ENCODE assay signal across 10 mouse cellular contexts in genomic region chr4:155130616-155131015, GRCm38 (mm10). TPM values are rescaled to one million over a fixed set of nuclear protein-coding genes. Genes with fewer than 3 reads are reported as not detected.
DNase-seq lines count a peak whose midpoint lies in the region; ATAC-seq and TF ChIP-seq lines count a peak whose summit lies in the region.
"Had no signal": no experiment of that assay in that cellular context is flagged by ENCODE, and none has a peak within 500 bp of the region (broad histone marks: within the 10 kb centered on the region; RNA-seq: fewer than 3 reads in every experiment).

No protein-coding gene starts in this region.

- H3K9me3 ChIP-seq in heart, embryonic 13.5 days, result no peaks in the 10 kb centered on the region
- H3K9me3 ChIP-seq in intestine, embryonic 16.5 days (ENCODE audit: control insufficient read depth, low read length), result no peaks in the 10 kb centered on the region
- H3K9me3 ChIP-seq: G1E had no signal

- peaks cover 92% of the 10 kb centered on the region for H3K4me1 ChIP-seq in heart, embryonic 13.5 days
- no peaks in the 10 kb centered on the region; the same call in 1 of the 2 replicates for H3K4me1 ChIP-seq in testis, adult 2 months (ENCODE audit: control insufficient read depth, insufficient read depth, low read length)
- H3K4me1 ChIP-seq in intestine, embryonic 16.5 days (ENCODE audit: control insufficient read depth, insufficient read depth, low read length), result peaks cover 25% of the 10 kb centered on the region

- peak overlapping the region; percentile 63 for H3K9ac ChIP-seq in heart, embryonic 13.5 days
- peak overlapping the region; percentile 40; the same call in 1 of the 2 replicates for H3K9ac ChIP-seq in intestine, embryonic 16.5 days (ENCODE audit: low read depth, low read length)

- no peaks in the 10 kb centered on the region for H3K27me3 ChIP-seq in heart, embryonic 13.5 days (replicated peaks)
- no peaks in the 10 kb centered on the region for H3K27me3 ChIP-seq in testis, adult 2 months (ENCODE audit: control insufficient read depth, insufficient read depth, low read length)
- no peaks in the 10 kb centered on the region for H3K27me3 ChIP-seq in intestine, embryonic 16.5 days (replicated peaks; ENCODE audit: control insufficient read depth, insufficient read depth, low read length)

- TF ChIP-seq CTCF in testis, adult 2 months (IDR thresholded peaks at IDR 0.05; ENCODE audit: control insufficient read depth, insufficient read depth, insufficient replicate concordance, low read depth, low read length), result no peak

- no peak overlapping the region for H3K4me2 ChIP-seq in heart, embryonic 13.5 days
- H3K4me2 ChIP-seq in intestine, embryonic 16.5 days (ENCODE audit: low read depth, low read length), result no peak overlapping the region

- H3K27ac ChIP-seq in heart, embryonic 13.5 days (replicated peaks), result peak overlapping the region; percentile 97
- peak overlapping the region; percentile 32 for H3K27ac ChIP-seq in testis, adult 2 months (ENCODE audit: control insufficient read depth, insufficient read depth, low read depth, low read length)
- peak overlapping the region; percentile 61 for H3K27ac ChIP-seq in intestine, embryonic 16.5 days (ENCODE audit: low read length)

- 46% methylated on average over 7 of the region's 7 CpGs for WGBS in heart, embryonic 13.5 days
- whole genome bisulfite sequencing in intestine, embryonic 16.5 days, result 57% methylated on average over 7 of the region's 7 CpGs

- H3K4me3 ChIP-seq in heart, embryonic 13.5 days, result no peak overlapping the region
- H3K4me3 ChIP-seq in testis, adult 2 months (ENCODE audit: control insufficient read depth, low read depth, low read length), result no peak overlapping the region
- no peak overlapping the region for H3K4me3 ChIP-seq in intestine, embryonic 16.5 days (ENCODE audit: low read length)

- no peak for ATAC-seq in heart, embryonic 13.5 days (ENCODE audit: extremely low read depth, insufficient number of reproducible peaks, low FRiP score, low TSS enrichment)
- ATAC-seq in intestine, embryonic 16.5 days, result no peak

- no peak for DNase-seq in heart, adult 11 months
- no peak for DNase-seq in testis, postnatal 10 days (ENCODE audit: low spot score)
- DNase-seq in spleen, postnatal 36 days (ENCODE audit: low spot score in 2 of 2), result no peak
- DNase-seq in thymus, postnatal 14 days, result no peak
- DNase-seq: kidney, adult 2 months; thymus, postnatal 36 days had no signal

- H3K36me3 ChIP-seq in heart, embryonic 13.5 days, result no peaks in the 10 kb centered on the region
- no peaks in the 10 kb centered on the region for H3K36me3 ChIP-seq in testis, adult 2 months (ENCODE audit: control insufficient read depth, insufficient read depth, low read length)
- no peaks in the 10 kb centered on the region for H3K36me3 ChIP-seq in intestine, embryonic 16.5 days (ENCODE audit: control insufficient read depth, insufficient read depth, low read length)
- H3K36me3 ChIP-seq: G1E had no signal

- no peak for TF ChIP-seq POLR2A in testis, adult 2 months (IDR thresholded peaks at IDR 0.05; ENCODE audit: control insufficient read depth, low read depth, low read length)

RNA-seq across cellular contexts. Expression of gene Morn1, which starts 44.2 kb away (rescaled TPM):
- polyA plus RNA-seq in heart, embryonic 13.5 days (2015; fragmentation: Nextera tagmentation; extraction: Ambion mirVana), result 2.1 and 2.3 TPM in 2 replicates
- polyA plus RNA-seq in testis, adult 2 months (2012; rRNA removed), result 44.0 and 47.5 TPM in 2 replicates
- polyA plus RNA-seq in intestine, embryonic 16.5 days (2015; fragmentation: Nextera tagmentation; extraction: Ambion mirVana), result 3.6 and 4.3 TPM in 2 replicates

RNA-seq across cellular contexts. Expression of gene Rer1, which starts 44.4 kb away (rescaled TPM):
- polyA plus RNA-seq in heart, embryonic 13.5 days (2015; fragmentation: Nextera tagmentation; extraction: Ambion mirVana), result 114 and 126 TPM in 2 replicates
- polyA plus RNA-seq in testis, adult 2 months (2012; rRNA removed), result 59.5 and 64.6 TPM in 2 replicates
- 211 and 216 TPM in 2 replicates for polyA plus RNA-seq in intestine, embryonic 16.5 days (2015; fragmentation: Nextera tagmentation; extraction: Ambion mirVana)

Comparison
In these comparisons a context has a peak if more than half of its experiments do, and no peak if none do; other contexts are left out.
1. H3K27ac ChIP-seq: peak in every context shown above with its lines; median percentile 97 in heart, embryonic 13.5 days; 61 in intestine, embryonic 16.5 days; 32 in testis, adult 2 months.